Mouse (Mus musculus) kidney, adult 2 months (tissue): ENCODE measurements around the gene Smyd3.

Experiments used
- CTCF ChIP-seq: fragments of 200-500 bp; conservative IDR thresholded peaks from 2 replicates; pipeline ENCODE4 v1.5.1; 2011; ENCODE audit warnings: low read depth, mild to moderate bottlenecking, control low read depth, low read length, moderate library complexity, mixed read lengths; ENCODE audit not compliant: insufficient read depth, insufficient read length
- POLR2A ChIP-seq: fragments of 200-500 bp; IDR thresholded peaks from one replicate; pipeline ENCODE4 v1.6.1; 2011; ENCODE audit warnings: low read depth, low read length, control low read depth

GRCm38 (mm10) chr1:178917194-178917902, 600.5 kb downstream of the Smyd3 start:
- no peak for TF ChIP-seq CTCF
- no peak for TF ChIP-seq POLR2A
